Mouse (Mus musculus) midbrain, embryonic 12.5 days (tissue): ENCODE results near the gene Cela3b. TPM values are rescaled to one million over a fixed set of nuclear protein-coding genes. Genes with fewer than 3 reads are reported as not detected.

ENCODE experiments used
- ATAC-seq: fragments of 200-750 bp; cut with Nextera tagmentation; 2 replicates; pipeline ENCODE4 v1.8.0; 2017; ENCODE audit warnings: low read depth, moderate TSS enrichment, moderate library complexity; ENCODE audit not compliant: low FRiP score
- H3K27ac ChIP-seq: fragments of 300-500 bp; sonication (generic); replicated peaks from 2 replicates; pipeline ENCODE4 v1.5.1; 2016; ENCODE audit warnings: mild to moderate bottlenecking
- H3K27me3 ChIP-seq: fragments of 300-500 bp; sonication (generic); 2 replicates; pipeline ENCODE4 v1.6.1; 2016; ENCODE audit warnings: mild to moderate bottlenecking
- H3K36me3 ChIP-seq: fragments of 300-500 bp; sonication (generic); 2 replicates; pipeline ENCODE4 v1.6.1; 2016
- H3K4me1 ChIP-seq: fragments of 300-500 bp; sonication (generic); 2 replicates; pipeline ENCODE4 v1.6.1; 2016
- H3K4me2 ChIP-seq: fragments of 300-500 bp; sonication (generic); replicated peaks from 2 replicates; pipeline ENCODE4 v1.6.1; 2016; ENCODE audit warnings: mild to moderate bottlenecking, moderate library complexity
- H3K4me3 ChIP-seq: fragments of 300-500 bp; sonication (generic); 2 replicates; pipeline ENCODE4 v1.5.1; 2016; ENCODE audit warnings: mild to moderate bottlenecking
- H3K9ac ChIP-seq: fragments of 300-500 bp; sonication (generic); replicated peaks from 2 replicates; pipeline ENCODE4 v1.6.1; 2016; ENCODE audit warnings: mild to moderate bottlenecking, moderate library complexity
- H3K9me3 ChIP-seq: fragments of 300-500 bp; sonication (generic); 2 replicates; pipeline ENCODE4 v1.6.1; 2016; ENCODE audit warnings: mild to moderate bottlenecking
- WGBS: fragments of 180-500 bp; shearing (Covaris S2); methylation state at CpG from one replicate; pipeline ENCODE4 v1.1.7; 2016; 5-methylcytosine and 5-hydroxymethylcytosine counted together
- polyA plus RNA-seq: library from polyadenylated mRNA; unstranded; fragments of >200 nt; fragmentation: Nextera tagmentation; extraction: Ambion mirVana; gene quantifications from 2 replicates; pipeline ENCODE4 v1.2.1, GENCODE M21; 2016

Cela3b gene
- polyA plus RNA-seq, 1 experiment from 2014 or later = not detected

- no peaks in the 10 kb centered on the region for H3K27me3 ChIP-seq
- 0 out of 2 replicates have a peak, but pooled peaks cover 7% of the 10 kb centered on the region for H3K4me1 ChIP-seq
- ATAC-seq = no peak
- no peak overlapping the region for H3K4me2 ChIP-seq
- no peak overlapping the region for H3K9ac ChIP-seq
- 80% methylated on average over 5 of the region's 5 CpGs for WGBS
- H3K36me3 ChIP-seq = no peaks in the 10 kb centered on the region
- H3K27ac ChIP-seq = no peak overlapping the region
- no peak overlapping the region for H3K4me3 ChIP-seq
- H3K9me3 ChIP-seq = no peaks in the 10 kb centered on the region
Observed at GRCm38 (mm10) chr4:137458861-137459260, 28.5 kb upstream of the Cela3b start.

- no peak overlapping the region for H3K27ac ChIP-seq
- H3K27me3 ChIP-seq = no peaks in the 10 kb centered on the region
- no peak overlapping the region for H3K4me2 ChIP-seq
- no peak for ATAC-seq
- 89% methylated on average over 9 of the region's 9 CpGs for WGBS
- 0 out of 2 replicates have a peak, but pooled peaks cover 7% of the 10 kb centered on the region for H3K4me1 ChIP-seq
- no peaks in the 10 kb centered on the region for H3K36me3 ChIP-seq
- no peaks in the 10 kb centered on the region for H3K9me3 ChIP-seq
- no peak overlapping the region for H3K4me3 ChIP-seq
- no peak overlapping the region for H3K9ac ChIP-seq
Observed at GRCm38 (mm10) chr4:137458310-137458709, 28.0 kb upstream of the Cela3b start.

DNA sequence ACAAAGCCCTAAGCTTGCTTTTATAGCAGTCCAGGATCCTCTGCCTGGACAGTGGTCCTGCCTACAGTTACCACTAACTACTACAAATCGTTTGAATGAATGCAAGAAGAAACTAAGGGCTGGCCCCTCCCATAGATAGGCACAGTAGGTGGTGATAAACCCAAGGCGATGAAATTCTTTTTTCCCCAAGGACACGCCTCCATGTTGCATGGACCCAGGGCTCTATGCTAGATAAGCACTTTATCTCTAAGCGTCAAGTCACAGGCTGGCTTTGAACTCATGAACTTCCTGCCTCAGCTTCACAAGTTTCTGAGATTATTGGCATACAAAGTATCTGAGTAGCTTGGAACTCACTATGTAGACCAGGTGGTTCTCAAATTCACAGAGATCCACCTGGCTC, 27.0 kb upstream of the Cela3b start:
- no peak for ATAC-seq
- 83% methylated on average over 4 of the region's 4 CpGs for WGBS
- H3K4me1 ChIP-seq = 0 out of 2 replicates have a peak, but pooled peaks cover 7% of the 10 kb centered on the region

GRCm38 (mm10) chr4:137456581-137456980, 26.2 kb upstream of the Cela3b start:
- H3K36me3 ChIP-seq = no peaks in the 10 kb centered on the region
- 91% methylated on average over 12 of the region's 12 CpGs for WGBS

More for the DNA sequence above, 27.0 kb upstream of the Cela3b start:
- Histone ChIP-seq H3K9me3 (no peaks in the 10 kb centered on the region), H3K27ac (no peak overlapping the region), H3K4me2 (no peak overlapping the region), H3K36me3 (no peaks in the 10 kb centered on the region), H3K4me3 (no peak overlapping the region), H3K27me3 (no peaks in the 10 kb centered on the region), H3K9ac (no peak overlapping the region)

GRCm38 (mm10) chr4:137454582-137454981, 24.2 kb upstream of the Cela3b start:
- no peak for ATAC-seq
- Histone ChIP-seq H3K4me2 (no peak overlapping the region), H3K9me3 (no peaks in the 10 kb centered on the region), H3K27ac (no peak overlapping the region), H3K4me1 (no peaks in the 10 kb centered on the region), H3K27me3 (no peaks in the 10 kb centered on the region), H3K4me3 (no peak overlapping the region), H3K9ac (no peak overlapping the region), H3K36me3 (no peaks in the 10 kb centered on the region)
- WGBS = 90% methylated on average over 14 of the region's 14 CpGs

More at GRCm38 (mm10) chr4:137456581-137456980, 26.2 kb upstream of the Cela3b start:
- H3K4me1 ChIP-seq = 0 out of 2 replicates have a peak, but pooled peaks cover 7% of the 10 kb centered on the region
- H3K27me3 ChIP-seq = no peaks in the 10 kb centered on the region
- no peak overlapping the region for H3K4me2 ChIP-seq
- no peak overlapping the region for H3K27ac ChIP-seq
- no peak overlapping the region for H3K4me3 ChIP-seq
- ATAC-seq = no peak
- no peaks in the 10 kb centered on the region for H3K9me3 ChIP-seq
- H3K9ac ChIP-seq = no peak overlapping the region

GRCm38 (mm10) chr4:137453234-137453767, 23.0 kb upstream of the Cela3b start, which contains the start of gene 1700013G24Rik:
1700013G24Rik (plus strand) TSS chr4:137453284.
- H3K9ac ChIP-seq = no peak within 1 kb of the TSS
- no peak within 1 kb of the TSS for H3K4me3 ChIP-seq
- no peak for ATAC-seq
- no peaks in the 10 kb centered on the region for H3K27me3 ChIP-seq
- H3K36me3 ChIP-seq = no peaks in the 10 kb centered on the region
- WGBS = 77% methylated on average over 8 of the region's 8 CpGs
- no peaks in the 10 kb centered on the region for H3K9me3 ChIP-seq
- no peak within 1 kb of the TSS for H3K4me2 ChIP-seq
- H3K4me1 ChIP-seq = peaks cover 2% of the 10 kb centered on the region; the same call in 1 of the 2 replicates
- no peak within 1 kb of the TSS for H3K27ac ChIP-seq

GRCm38 (mm10) chr4:137452190-137452589, 21.9 kb upstream of the Cela3b start:
- Histone ChIP-seq H3K4me1 (peaks cover 3% of the 10 kb centered on the region; the same call in 1 of the 2 replicates), H3K9ac (no peak overlapping the region), H3K4me3 (no peak overlapping the region), H3K27me3 (no peaks in the 10 kb centered on the region), H3K9me3 (no peaks in the 10 kb centered on the region), H3K27ac (no peak overlapping the region), H3K4me2 (no peak overlapping the region), H3K36me3 (no peaks in the 10 kb centered on the region)
- ATAC-seq = no peak
- 94% methylated on average over 6 of the region's 6 CpGs for WGBS

- Histone ChIP-seq H3K27ac (no peak overlapping the region), H3K36me3 (no peaks in the 10 kb centered on the region), H3K4me3 (no peak overlapping the region), H3K4me1 (peaks cover 3% of the 10 kb centered on the region; the same call in 1 of the 2 replicates), H3K9ac (no peak overlapping the region), H3K27me3 (no peaks in the 10 kb centered on the region), H3K9me3 (no peaks in the 10 kb centered on the region), H3K4me2 (no peak overlapping the region)
- ATAC-seq = no peak
- 84% methylated on average over 10 of the region's 10 CpGs for WGBS
Observed at GRCm38 (mm10) chr4:137449715-137450114, 19.4 kb upstream of the Cela3b start.

DNA sequence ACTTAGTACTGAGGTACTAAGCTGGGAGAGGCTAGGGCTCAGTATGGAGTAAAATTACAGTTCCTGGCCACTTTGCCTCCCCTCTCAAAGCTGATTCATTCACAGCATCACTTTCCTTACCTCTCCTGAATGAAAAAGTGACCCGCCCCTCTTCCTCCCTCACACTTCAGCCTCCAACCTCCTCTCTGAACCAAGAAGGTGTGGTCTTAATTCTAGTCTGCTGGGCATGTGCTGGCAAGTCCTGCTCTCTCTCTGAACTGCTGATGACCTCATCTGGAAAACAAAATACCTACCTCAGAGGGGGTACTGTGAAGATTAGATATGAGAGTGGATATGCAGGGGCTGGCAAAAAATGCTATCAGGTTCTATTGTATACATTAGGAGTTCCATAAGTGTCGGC, 18.8 kb upstream of the Cela3b start:
- no peak for ATAC-seq
- Histone ChIP-seq H3K9me3 (no peaks in the 10 kb centered on the region), H3K36me3 (no peaks in the 10 kb centered on the region), H3K9ac (no peak overlapping the region), H3K27me3 (no peaks in the 10 kb centered on the region), H3K4me3 (no peak overlapping the region), H3K4me2 (no peak overlapping the region), H3K27ac (no peak overlapping the region), H3K4me1 (peaks cover 3% of the 10 kb centered on the region; the same call in 1 of the 2 replicates)
- WGBS = 84% methylated on average over 2 of the region's 2 CpGs

DNA sequence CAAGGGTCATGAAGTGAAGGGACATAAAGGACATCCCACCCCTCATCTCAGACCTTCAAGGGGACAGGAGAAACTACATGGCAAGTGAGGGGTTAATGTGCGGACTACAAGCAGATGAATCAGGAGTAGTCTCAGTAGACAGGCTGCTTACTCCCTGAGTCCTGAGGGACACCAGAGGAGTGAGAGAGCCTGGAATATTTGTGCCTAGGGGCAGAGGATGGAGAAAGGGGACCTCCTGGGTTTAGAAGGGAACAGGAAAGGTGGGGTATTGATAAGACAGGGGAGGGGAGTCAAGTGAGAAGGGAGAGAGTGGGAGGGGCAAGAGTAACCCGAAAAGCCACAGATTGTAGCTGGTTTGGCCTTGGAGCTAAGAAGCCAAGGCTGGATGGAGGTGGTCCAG, 18.3 kb upstream of the Cela3b start:
- WGBS = 66% methylated on average over 2 of the region's 2 CpGs
- ATAC-seq = no peak
- H3K9ac ChIP-seq = no peak overlapping the region
- no peak overlapping the region for H3K4me2 ChIP-seq
- H3K27ac ChIP-seq = no peak overlapping the region
- no peak overlapping the region for H3K4me3 ChIP-seq
- no peaks in the 10 kb centered on the region for H3K9me3 ChIP-seq
- H3K36me3 ChIP-seq = no peaks in the 10 kb centered on the region
- peaks cover 3% of the 10 kb centered on the region; the same call in 1 of the 2 replicates for H3K4me1 ChIP-seq
- no peaks in the 10 kb centered on the region for H3K27me3 ChIP-seq

- Histone ChIP-seq H3K9ac (no peak overlapping the region), H3K36me3 (no peaks in the 10 kb centered on the region), H3K4me2 (no peak overlapping the region), H3K4me3 (no peak overlapping the region), H3K9me3 (no peaks in the 10 kb centered on the region), H3K4me1 (peaks cover 3% of the 10 kb centered on the region; the same call in 1 of the 2 replicates), H3K27me3 (no peaks in the 10 kb centered on the region), H3K27ac (no peak overlapping the region)
- ATAC-seq = no peak
- WGBS = 69% methylated on average over 6 of the region's 6 CpGs
Observed at GRCm38 (mm10) chr4:137448197-137448596, 17.9 kb upstream of the Cela3b start.

GRCm38 (mm10) chr4:137447363-137448196, 17.2 kb upstream of the Cela3b start:
- Histone ChIP-seq H3K27me3 (no peaks in the 10 kb centered on the region), H3K4me3 (no peak overlapping the region), H3K9me3 (no peaks in the 10 kb centered on the region), H3K9ac (no peak overlapping the region), H3K36me3 (no peaks in the 10 kb centered on the region), H3K4me1 (peaks cover 3% of the 10 kb centered on the region; the same call in 1 of the 2 replicates), H3K4me2 (no peak overlapping the region), H3K27ac (no peak overlapping the region)
- 75% methylated on average over 7 of the region's 7 CpGs for WGBS
- no peak for ATAC-seq
